ENCODE assay signal across 13 mouse cellular contexts in the genomic region with DNA sequence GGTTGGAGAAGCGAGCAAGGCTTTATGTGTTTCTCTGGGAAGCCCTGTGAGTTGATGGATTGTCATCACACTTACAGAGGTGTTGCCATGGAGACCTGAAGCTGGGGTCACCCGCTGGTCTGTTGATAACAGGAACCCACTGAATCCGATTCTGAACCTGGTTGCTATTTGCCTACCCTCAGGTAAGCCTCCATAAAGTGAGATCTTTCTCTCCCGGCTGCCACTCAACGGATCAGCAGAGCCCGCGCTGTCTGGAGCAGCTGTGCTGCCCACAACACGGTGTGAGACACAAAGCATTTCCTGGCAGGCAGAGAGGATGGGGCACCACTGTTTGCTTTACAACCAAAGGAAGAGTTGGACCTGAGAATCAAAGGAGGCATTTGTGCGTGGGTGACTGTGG.
A peak's percentile ranks its signal among the peaks of the same experiment; 100 is the strongest.
DNase-seq lines count a peak whose midpoint lies in the region; ATAC-seq and TF ChIP-seq lines count a peak whose summit lies in the region.
"Had no signal": no experiment of that assay in that cellular context is flagged by ENCODE, and none has a peak within 500 bp of the region (broad histone marks: within the 10 kb centered on the region; RNA-seq: fewer than 3 reads in every experiment).

No protein-coding gene starts in this region.

- peak; percentile 82 for DNase-seq in heart, adult 11 months
- DNase-seq in heart, adult 8-10 months (ENCODE audit: low spot score) = no peak
- DNase-seq in thymus, postnatal 14 days = peak; percentile 20
- DNase-seq in thymus, adult 2 months = no peak
- peak; percentile 16 for DNase-seq in forebrain, postnatal 0 days
- DNase-seq in layer of hippocampus, adult 9-11 months = no peak
- DNase-seq in adrenal gland, adult (ENCODE audit: inconsistent age in 2 of 2, low spot score in 1 of 2) = no peak
- DNase-seq: cerebellum, adult 2 months; gastrocnemius, adult 2 months; heart, adult 2 months; kidney, adult 2 months; lung, adult 2 months had no signal

- H3K4me2 ChIP-seq in forebrain, postnatal 0 days (ENCODE audit: low read depth) = no peak overlapping the region
- H3K4me2 ChIP-seq: limb, embryonic 15.5 days had no signal

- ATAC-seq in forebrain, postnatal 0 days = peak; percentile 40; the same call in 1 of the 2 replicates

- 38% methylated on average over 9 of the region's 9 CpGs for WGBS in thymus, adult 2 months
- WGBS in forebrain, postnatal 0 days = 57% methylated on average over 9 of the region's 9 CpGs

- no peak overlapping the region for H3K4me3 ChIP-seq in thymus, adult 2 months (ENCODE audit: control insufficient read depth, insufficient read depth, low read length)
- no peak overlapping the region for H3K4me3 ChIP-seq in forebrain, postnatal 0 days (ENCODE audit: low read depth, low read length)
- H3K4me3 ChIP-seq: gastrocnemius, adult 2 months; heart, adult 2 months; limb, embryonic 15.5 days had no signal

- H3K9me3 ChIP-seq in forebrain, postnatal 0 days (ENCODE audit: low read length) = no peaks in the 10 kb centered on the region
- H3K9me3 ChIP-seq: limb, embryonic 15.5 days had no signal

- no peak overlapping the region for H3K9ac ChIP-seq in forebrain, postnatal 0 days
- H3K9ac ChIP-seq: limb, embryonic 15.5 days had no signal

- H3K27me3 ChIP-seq in thymus, adult 2 months (ENCODE audit: control insufficient read depth, insufficient read depth, low read length) = no peaks in the 10 kb centered on the region
- H3K27me3 ChIP-seq in forebrain, postnatal 0 days (ENCODE audit: insufficient read depth, low read length) = no peaks in the 10 kb centered on the region
- H3K27me3 ChIP-seq: limb, embryonic 15.5 days had no signal

- H3K36me3 ChIP-seq in thymus, adult 2 months (ENCODE audit: control insufficient read depth, insufficient read depth, low read length) = no peaks in the 10 kb centered on the region
- peaks cover 30% of the 10 kb centered on the region for H3K36me3 ChIP-seq in forebrain, postnatal 0 days (ENCODE audit: insufficient read depth)
- H3K36me3 ChIP-seq: limb, embryonic 15.5 days had no signal

- H3K4me1 ChIP-seq in thymus, adult 2 months (replicated peaks; ENCODE audit: control insufficient read depth, insufficient read depth, low read length) = peaks cover 5% of the 10 kb centered on the region; the same call in 1 of the 2 replicates
- H3K4me1 ChIP-seq in forebrain, postnatal 0 days (ENCODE audit: insufficient read depth) = no peaks in the 10 kb centered on the region

- H3K27ac ChIP-seq in thymus, adult 2 months (ENCODE audit: control insufficient read depth, insufficient read depth, low read length) = no peak overlapping the region
- no peak overlapping the region for H3K27ac ChIP-seq in forebrain, postnatal 0 days (ENCODE audit: low read depth, low read length)
- H3K27ac ChIP-seq: gastrocnemius, adult 2 months; heart, adult 2 months; limb, embryonic 15.5 days had no signal

- TF ChIP-seq POLR2A in thymus, adult 2 months (IDR thresholded peaks at IDR 0.05; ENCODE audit: control insufficient read depth, extremely low read depth, insufficient read depth, low read length, poor library complexity) = no peak

- no peak for TF ChIP-seq CTCF in thymus, adult 2 months (IDR thresholded peaks at IDR 0.05; ENCODE audit: borderline replicate concordance, control insufficient read depth, extremely low read depth, insufficient read depth, low read length, poor library complexity)
- TF ChIP-seq CTCF in forebrain, postnatal 0 days (IDR thresholded peaks at IDR 0.05; ENCODE audit: low read depth) = no peak

Comparison
In these comparisons a context has a peak if more than half of its experiments do, and no peak if none do; other contexts are left out.
1. DNase-seq: peak in heart, adult 11 months (single experiment), thymus, postnatal 14 days (single experiment) and forebrain, postnatal 0 days (single experiment); none in heart, adult 8-10 months (single experiment), thymus, adult 2 months (single experiment), layer of hippocampus, adult 9-11 months (single experiment) and adrenal gland, adult (0 of 2).